In genomic region chr6:114462747-114463146, GRCm38 (mm10) we compare ENCODE assay signal across 9 mouse cellular contexts.
DNase-seq lines count a peak whose midpoint lies in the region; ATAC-seq lines count a peak whose summit lies in the region.
"Had no signal": no experiment of that assay in that cellular context is flagged by ENCODE, and none has a peak within 500 bp of the region (broad histone marks: within the 10 kb centered on the region; RNA-seq: fewer than 3 reads in every experiment).

No protein-coding gene starts in this region.

- no peak overlapping the region for H3K4me3 ChIP-seq in neural tube, embryonic 15.5 days (replicated peaks)

- no peak overlapping the region for H3K27ac ChIP-seq in neural tube, embryonic 15.5 days (replicated peaks)
- H3K27ac ChIP-seq: macrophage had no signal

- H3K4me1 ChIP-seq in neural tube, embryonic 15.5 days, result peaks cover 14% of the 10 kb centered on the region

- H3K9ac ChIP-seq in neural tube, embryonic 15.5 days (replicated peaks), result no peak overlapping the region

- H3K9me3 ChIP-seq in neural tube, embryonic 15.5 days (replicated peaks), result no peaks in the 10 kb centered on the region

- ATAC-seq in neural tube, embryonic 15.5 days (ENCODE audit: low FRiP score), result no peak

- WGBS in neural tube, embryonic 15.5 days, result 25% methylated on average over 4 of the region's 4 CpGs

- 0 out of 2 replicates have a peak, but pooled peaks cover 2% of the 10 kb centered on the region for H3K27me3 ChIP-seq in neural tube, embryonic 15.5 days (replicated peaks)

- peak; percentile 19 for DNase-seq in heart, adult 8-10 months (ENCODE audit: low spot score)
- no peak for DNase-seq in heart, postnatal 25 days (ENCODE audit: low spot score)
- DNase-seq in neural tube, embryonic 10.5 days (ENCODE audit: extremely low spot score, low spot score), result peak; percentile 42
- peak; percentile 43 to 62 for DNase-seq in cerebellum, postnatal 14 days
- peak; percentile 50 for DNase-seq in retina, postnatal 1 day
- no peak for DNase-seq in Muller cell, postnatal 12 days (ENCODE audit: inconsistent ontology term)
- no peak for DNase-seq in gastrocnemius, postnatal 4 days (ENCODE audit: low spot score in 2 of 2)

- H3K36me3 ChIP-seq in neural tube, embryonic 15.5 days, result no peaks in the 10 kb centered on the region

- no peak overlapping the region for H3K4me2 ChIP-seq in neural tube, embryonic 15.5 days

- intact Hi-C loops in heart, postnatal 25 days (cut with DNase I), result loop anchor here (2.0 to 5.0 kb wide), 2 partner anchors 115 to 236 kb away; no protein-coding TSS in a partner anchor

Comparison
In these comparisons a context has a peak if more than half of its experiments do, and no peak if none do; other contexts are left out.
1. DNase-seq: peak in heart, adult 8-10 months (single experiment), neural tube, embryonic 10.5 days (single experiment), cerebellum, postnatal 14 days (2 of 2) and retina, postnatal 1 day (single experiment); none in heart, postnatal 25 days (single experiment), Muller cell, postnatal 12 days (single experiment) and gastrocnemius, postnatal 4 days (0 of 2).